8 mouse cellular contexts compared by ENCODE assay signal in genomic region chr13:108300346-108300950, GRCm38 (mm10). TPM values are rescaled to one million over a fixed set of nuclear protein-coding genes. Genes with fewer than 3 reads are reported as not detected.
DNase-seq lines count a peak whose midpoint lies in the region; ATAC-seq and TF ChIP-seq lines count a peak whose summit lies in the region.

No protein-coding gene starts in this region.

- no peaks in the 10 kb centered on the region for H3K36me3 ChIP-seq in lung, embryonic 15.5 days
- H3K36me3 ChIP-seq in kidney, postnatal 0 days (ENCODE audit: insufficient read depth, low read length) = no peaks in the 10 kb centered on the region

- H3K27ac ChIP-seq in lung, embryonic 15.5 days = peak overlapping the region; percentile 77
- peak overlapping the region; percentile 3; the same call in 1 of the 2 replicates for H3K27ac ChIP-seq in kidney, postnatal 0 days

- peaks cover 27% of the 10 kb centered on the region for H3K4me1 ChIP-seq in lung, embryonic 15.5 days
- H3K4me1 ChIP-seq in kidney, postnatal 0 days (replicated peaks; ENCODE audit: insufficient read depth, low read length) = no peaks in the 10 kb centered on the region; the same call in none of the 2 replicates

- ATAC-seq in lung, embryonic 15.5 days (ENCODE audit: borderline replicate concordance, extremely low read depth, low FRiP score, low TSS enrichment) = peak; percentile 47; the same call in 1 of the 2 replicates
- ATAC-seq in kidney, postnatal 0 days (replicated peaks; ENCODE audit: low FRiP score, low read depth) = peak; percentile 68; the same call in 1 of the 2 replicates

- no peak for DNase-seq in lung, postnatal 25 days (ENCODE audit: low spot score)
- DNase-seq in embryo, embryonic 9.5 days (ENCODE audit: extremely low spot score) = peak; percentile 54
- DNase-seq in kidney, postnatal 0 days (ENCODE audit: low spot score) = peak; percentile 58
- DNase-seq in retina, postnatal 1 day = peak; percentile 27
- DNase-seq in cerebellum, adult 9-11 months = no peak
- DNase-seq in left cerebral cortex, adult 11 months (ENCODE audit: low spot score) = no peak
- DNase-seq in testis, postnatal 10 days (ENCODE audit: low spot score) = no peak

- 10% methylated on average over 5 of the region's 5 CpGs for WGBS in lung, embryonic 15.5 days
- 16% methylated on average over 5 of the region's 5 CpGs for WGBS in kidney, postnatal 0 days

- TF ChIP-seq CTCF in kidney, postnatal 0 days (IDR thresholded peaks at IDR 0.05; ENCODE audit: low read depth) = peak; percentile 57; the same call in 1 of the 2 replicates

- no peak overlapping the region for H3K4me3 ChIP-seq in lung, embryonic 15.5 days
- H3K4me3 ChIP-seq in kidney, postnatal 0 days (replicated peaks; ENCODE audit: low read depth, low read length) = no peak overlapping the region

- H3K9ac ChIP-seq in lung, embryonic 15.5 days = no peak overlapping the region
- H3K9ac ChIP-seq in kidney, postnatal 0 days (ENCODE audit: low read depth, low read length) = no peak overlapping the region

- H3K9me3 ChIP-seq in lung, embryonic 15.5 days = no peaks in the 10 kb centered on the region
- H3K9me3 ChIP-seq in kidney, postnatal 0 days (replicated peaks; ENCODE audit: low read length) = no peaks in the 10 kb centered on the region

- H3K27me3 ChIP-seq in lung, embryonic 15.5 days = no peaks in the 10 kb centered on the region
- no peaks in the 10 kb centered on the region for H3K27me3 ChIP-seq in kidney, postnatal 0 days (ENCODE audit: insufficient read depth, low read length)

- H3K4me2 ChIP-seq in lung, embryonic 15.5 days = no peak overlapping the region
- no peak overlapping the region for H3K4me2 ChIP-seq in kidney, postnatal 0 days (ENCODE audit: low read length)

RNA-seq across cellular contexts. Expression of gene Depdc1b, which starts 15.7 kb away (rescaled TPM):
- polyA plus RNA-seq in lung, embryonic 15.5 days (2015; fragmentation: Nextera tagmentation; extraction: Ambion mirVana) = 13.4 and 15.2 TPM in 2 replicates
- 4.1 and 5.9 TPM in 2 replicates for polyA plus RNA-seq in kidney, postnatal 0 days (2015; fragmentation: Nextera tagmentation; extraction: Ambion mirVana)

Comparison
In these comparisons a context has a peak if more than half of its experiments do, and no peak if none do; other contexts are left out.
1. DNase-seq: peak in embryo, embryonic 9.5 days (single experiment), kidney, postnatal 0 days (single experiment) and retina, postnatal 1 day (single experiment); none in lung, postnatal 25 days (single experiment), cerebellum, adult 9-11 months (single experiment), left cerebral cortex, adult 11 months (single experiment) and testis, postnatal 10 days (single experiment).